Mouse (Mus musculus) ES-Bruce4 (cell line): Measurements from ENCODE around the gene Lgr5.

Experiments used
- CTCF ChIP-seq: IDR thresholded peaks from one replicate; pipeline ENCODE4 v1.8.1; 2011; ENCODE audit warnings: low read depth, low read length
- EP300 ChIP-seq: IDR thresholded peaks from 2 replicates; pipeline ENCODE4 v1.6.1; 2011; ENCODE audit warnings: low read depth, low read length; ENCODE audit not compliant: insufficient read depth
- POLR2A ChIP-seq: IDR thresholded peaks from one replicate; pipeline ENCODE4 v1.8.1; 2011; ENCODE audit warnings: low read length; ENCODE audit not compliant: insufficient read depth

- no peak for TF ChIP-seq EP300
- no peak for TF ChIP-seq POLR2A
- TF ChIP-seq CTCF: no peak
These were observed 139.0 kb downstream of the Lgr5 start for GRCm38 (mm10) chr10:115448614-115449013.
